Mouse (Mus musculus) left cerebral cortex, postnatal 10 days (tissue): ENCODE data around the gene Adgra1. TPM values are rescaled to one million over a fixed set of nuclear protein-coding genes. Genes with fewer than 3 reads are reported as not detected.

Experiments used
- DNase-seq, 2 experiments: peaks; one replicate each; pipeline ENCODE4 v3.0.0; 2021 to 2022; ENCODE audit warnings: low spot score in 2 of 2, mixed read lengths in 1 of 2; ENCODE audit errors: extremely low spot score in 1 of 2
- intact Hi-C: fragments of 180-260 bp; cut with DNase I; formaldehyde crosslinking; loops from one replicate; pipeline ENCODE4 v1.15.1; 2025
- total RNA-seq, 2 experiments: library from RNA; stranded (reverse); gene quantifications; 2 replicates each; pipeline ENCODE4 v1.2.3; 2021

Gene Adgra1
- total RNA-seq, 2 experiments from 2014 or later: 49.9 to 52.3 TPM

DNA sequence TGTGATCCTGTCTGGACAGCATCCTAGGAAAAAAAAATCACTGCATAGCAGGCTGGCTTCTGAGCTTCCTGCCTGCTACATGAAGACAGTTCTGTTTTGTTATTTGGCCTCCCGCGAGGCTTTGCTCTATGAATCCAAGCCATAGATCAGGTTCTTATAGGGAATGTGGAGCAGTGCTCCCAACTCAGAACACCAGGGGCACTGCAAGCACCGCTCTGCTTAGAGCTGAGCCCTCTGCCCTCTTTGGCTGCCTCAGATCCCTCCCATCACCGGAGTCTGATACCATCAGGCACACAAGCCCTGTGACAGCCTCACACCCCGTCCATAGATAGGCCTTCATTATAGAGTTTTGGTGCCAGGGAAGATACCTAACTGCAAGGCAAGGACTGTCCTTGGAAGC lies 9.2 kb downstream of the Adgra1 start:
- intact Hi-C loops: no loop called here
- DNase-seq: no peak

DNA sequence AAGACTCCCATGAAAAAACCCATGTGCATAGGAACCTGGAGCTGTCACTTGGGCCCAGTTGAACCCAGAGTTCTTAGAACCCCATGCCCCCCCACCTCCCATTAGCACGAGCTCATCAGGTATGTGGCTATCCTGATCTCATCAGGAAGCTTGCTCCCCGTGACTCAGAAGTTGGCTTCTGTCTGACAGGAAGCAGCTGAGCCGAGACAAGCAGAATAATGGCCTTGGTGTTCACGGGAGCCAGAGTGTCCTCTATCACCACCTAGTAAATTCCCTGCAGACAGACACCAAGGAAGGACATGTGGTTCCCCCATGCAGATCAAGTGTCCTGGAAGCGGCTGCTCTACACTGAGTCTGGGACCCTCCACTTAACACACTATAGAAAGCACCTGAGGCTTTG lies 9.8 kb downstream of the Adgra1 start:
- no peak for DNase-seq
- intact Hi-C loops: no loop called here

DNA sequence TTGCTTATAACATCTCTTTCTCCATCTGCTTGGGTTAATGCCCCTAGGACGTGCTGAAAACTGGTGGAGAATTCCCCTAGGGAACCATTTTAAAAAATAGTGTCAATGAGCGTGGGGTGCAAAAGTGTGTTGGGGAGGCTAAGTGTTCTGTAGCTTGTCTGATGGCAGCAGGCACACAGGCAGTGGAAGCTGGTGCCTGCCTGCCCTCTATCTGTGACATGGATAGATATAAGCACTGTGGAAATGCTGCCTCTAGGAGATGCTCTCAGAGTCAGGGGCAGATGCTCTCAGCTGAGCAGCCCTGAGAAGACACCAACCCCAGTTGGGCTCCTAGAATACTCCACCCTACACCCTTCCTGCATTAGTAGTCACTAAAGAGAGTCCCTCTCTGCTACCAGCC lies 11.1 kb downstream of the Adgra1 start:
- intact Hi-C loops: no loop called here
- DNase-seq: no peak

DNA sequence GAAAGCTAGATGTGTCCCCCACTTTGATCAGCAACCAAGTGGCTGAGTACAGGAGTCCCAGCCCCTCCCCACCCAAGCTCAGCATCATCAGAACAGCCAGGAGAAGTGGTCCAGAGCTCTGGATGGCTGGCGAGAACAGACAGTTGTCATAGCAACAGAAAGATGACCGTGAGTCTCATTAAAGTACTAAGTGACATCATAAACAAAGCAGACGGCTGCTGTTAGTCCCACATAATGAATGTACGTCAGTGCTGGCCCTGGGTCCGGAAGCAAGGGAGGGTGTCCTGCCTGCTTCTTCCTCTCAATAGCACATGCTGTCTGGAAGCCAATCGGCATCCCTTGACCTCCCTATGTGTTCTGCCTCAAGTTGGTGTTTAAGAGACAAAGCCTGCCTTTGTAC lies 16.2 kb downstream of the Adgra1 start:
- DNase-seq: no peak
- intact Hi-C loops: no loop called here

DNA sequence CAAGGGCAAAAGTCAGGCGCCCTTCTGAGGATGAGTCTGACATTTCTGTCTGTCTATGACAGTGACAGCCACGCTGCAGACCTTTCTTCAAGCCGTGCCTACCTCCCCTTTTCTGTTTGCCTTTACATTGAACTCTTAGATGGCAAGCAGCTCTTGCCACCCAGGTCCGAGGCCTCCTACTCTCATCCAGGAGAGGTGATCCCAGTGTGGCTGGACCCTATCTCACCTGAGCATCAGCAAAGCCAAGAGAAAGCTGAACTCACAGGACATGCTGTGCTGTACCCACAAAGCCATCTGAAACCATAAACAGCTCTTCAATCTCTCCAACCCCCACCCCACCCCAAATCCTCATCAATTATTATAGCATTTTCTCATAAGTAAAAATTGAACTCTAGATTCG lies 16.7 kb downstream of the Adgra1 start:
- no peak for DNase-seq
- intact Hi-C loops: no loop called here

DNA sequence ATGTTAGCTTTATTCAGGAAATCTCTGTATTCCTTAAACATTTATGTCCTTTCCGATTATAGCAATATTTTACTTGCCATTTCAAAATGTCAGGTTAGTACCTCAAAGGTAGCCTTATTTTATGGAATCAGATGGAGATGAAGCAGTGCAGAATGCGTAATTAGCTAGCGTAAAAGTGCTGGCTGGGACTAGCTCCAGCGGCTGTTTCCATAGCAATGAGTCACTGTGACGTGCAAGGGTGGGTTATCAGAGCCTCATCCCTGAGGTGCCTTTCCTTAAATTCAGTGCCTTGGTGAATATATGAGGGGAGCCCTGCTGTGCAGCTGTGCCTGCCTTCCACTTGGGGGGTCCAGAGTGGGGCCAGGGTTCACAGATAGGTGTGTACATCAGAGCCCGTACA lies 17.1 kb downstream of the Adgra1 start:
- intact Hi-C loops: no loop called here
- DNase-seq: peak in 1 of 2 experiments; percentile 74

DNA sequence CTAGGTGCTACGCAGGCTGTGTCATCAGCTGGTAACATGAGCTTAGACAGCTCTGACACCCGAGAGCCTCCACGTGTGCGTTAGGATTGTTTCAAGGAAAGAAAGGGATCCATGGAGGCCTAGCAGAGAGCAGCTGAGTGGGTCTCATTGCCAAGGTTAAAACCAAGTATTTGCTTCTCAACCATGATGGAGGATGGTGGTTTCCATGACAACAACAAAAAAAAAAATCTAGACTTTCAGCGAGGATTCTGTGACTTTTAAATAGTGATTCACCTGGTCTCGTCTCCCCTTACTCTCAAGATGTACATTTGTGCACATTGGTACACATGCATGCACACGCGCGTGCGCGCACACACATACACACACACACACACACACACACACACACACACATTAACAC lies 21.3 kb downstream of the Adgra1 start:
- no peak for DNase-seq
- intact Hi-C loops: no loop called here

DNA sequence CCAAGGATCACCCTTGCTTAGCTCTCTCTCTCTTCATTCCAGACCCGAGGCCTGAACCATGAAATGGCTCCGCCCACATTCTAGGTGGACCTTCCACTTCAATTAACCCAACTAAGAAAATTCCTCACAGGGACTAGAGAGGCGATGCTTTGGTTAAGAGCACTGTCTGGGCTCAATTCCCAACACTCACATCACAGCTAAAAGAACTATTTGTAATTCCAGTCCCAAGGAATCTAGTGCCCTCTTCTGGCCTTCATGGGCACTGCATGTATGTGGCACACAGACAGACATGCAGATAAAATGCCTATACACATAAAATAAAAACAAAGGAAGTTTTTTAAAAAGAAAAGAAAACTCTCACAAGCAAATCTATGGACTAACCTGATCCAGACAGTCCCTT lies 27.4 kb downstream of the Adgra1 start:
- DNase-seq: peak; percentile 66 to 70
- intact Hi-C loops: loop anchor here (5.0 kb wide), 2 partner anchors 159 to 214 kb away; no protein-coding TSS in a partner anchor

DNA sequence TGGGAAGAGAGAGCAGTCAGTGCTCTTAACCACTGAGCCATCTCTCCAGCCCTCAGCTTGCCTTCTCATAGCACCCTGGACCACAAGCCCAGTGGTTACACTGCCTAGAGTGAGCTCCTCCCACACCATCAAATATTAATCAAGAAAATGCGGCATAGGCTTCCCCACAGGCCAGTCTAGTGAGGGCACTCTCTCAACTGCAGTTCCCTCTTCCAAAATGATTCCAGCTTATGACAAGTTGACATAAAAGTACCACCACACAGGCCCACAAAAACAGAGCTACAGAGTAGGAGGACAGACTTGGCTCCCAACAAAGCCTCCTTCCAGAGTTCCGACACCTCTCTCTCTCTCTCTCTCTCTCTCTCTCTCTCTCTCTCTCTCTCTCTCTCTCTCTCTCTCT lies 29.1 kb downstream of the Adgra1 start:
- intact Hi-C loops: loop anchor here (5.0 kb wide), 2 partner anchors 161 to 216 kb away; no protein-coding TSS in a partner anchor
- no peak for DNase-seq

DNA sequence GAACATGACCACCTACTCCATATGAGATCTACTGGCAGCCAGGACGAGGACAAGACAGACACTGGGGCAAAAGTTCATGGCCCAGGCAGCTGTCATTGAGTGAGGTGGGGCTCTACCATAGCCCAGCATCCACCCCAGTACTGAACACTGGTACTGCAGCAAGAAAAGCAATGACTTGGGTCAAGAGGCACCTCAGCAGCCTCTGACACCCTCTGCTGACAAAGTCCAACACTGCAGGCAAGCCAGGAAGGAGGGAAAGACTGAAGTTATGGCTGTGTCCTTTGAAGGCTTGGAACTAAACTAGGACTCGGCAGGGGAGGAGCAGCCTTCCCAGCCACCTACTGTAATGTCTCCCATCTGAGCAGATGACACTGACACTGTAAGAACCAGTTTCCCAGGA lies 30.3 kb downstream of the Adgra1 start:
- peak in 1 of 2 experiments; percentile 30 for DNase-seq

DNA sequence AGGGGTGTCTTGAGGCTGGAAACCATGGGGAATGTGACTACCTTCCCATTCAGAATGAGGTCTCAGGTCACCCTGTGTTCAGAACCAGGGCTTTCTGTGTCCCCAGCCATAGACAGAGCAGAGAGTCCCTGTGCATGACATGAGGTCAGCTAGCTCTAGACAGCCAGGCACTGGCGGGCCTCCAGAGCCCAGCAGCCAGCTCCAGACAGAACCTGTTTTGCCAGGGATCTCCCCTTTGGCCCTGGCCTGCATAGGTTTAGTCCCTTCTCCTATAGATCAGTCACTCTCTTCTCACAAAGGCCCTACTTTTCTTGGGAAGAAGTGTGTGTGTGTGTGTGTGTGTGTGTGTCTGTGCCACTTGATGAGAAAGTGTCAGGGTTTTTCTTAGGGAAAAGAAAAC lies 30.9 kb downstream of the Adgra1 start:
- DNase-seq: peak in 1 of 2 experiments; percentile 10
- intact Hi-C loops: loop anchor here (5.0 kb wide), 2 partner anchors 163 to 218 kb away; no protein-coding TSS in a partner anchor

More for the DNA sequence above, 30.3 kb downstream of the Adgra1 start:
- intact Hi-C loops: loop anchor here (5.0 kb wide), 2 partner anchors 162 to 217 kb away; no protein-coding TSS in a partner anchor

DNA sequence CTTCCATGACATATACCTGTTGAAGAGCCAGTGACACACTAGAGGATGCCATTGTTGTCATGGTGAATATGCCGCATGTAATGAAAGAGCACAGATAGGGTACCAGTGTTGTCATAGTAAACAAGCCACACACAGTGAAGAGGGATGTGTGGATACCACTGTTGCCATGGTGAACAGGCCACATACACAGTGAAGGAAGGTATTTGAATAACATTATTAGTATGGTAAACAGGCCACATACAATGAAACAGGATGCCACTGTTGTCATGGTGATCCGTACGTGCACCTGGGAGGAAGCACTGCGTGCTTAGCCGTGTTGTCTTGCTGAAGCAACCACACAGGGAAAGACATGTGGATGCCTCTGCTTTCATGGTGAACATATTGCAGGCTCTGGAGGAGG lies 37.0 kb downstream of the Adgra1 start:
- DNase-seq: no peak
- intact Hi-C loops: no loop called here

DNA sequence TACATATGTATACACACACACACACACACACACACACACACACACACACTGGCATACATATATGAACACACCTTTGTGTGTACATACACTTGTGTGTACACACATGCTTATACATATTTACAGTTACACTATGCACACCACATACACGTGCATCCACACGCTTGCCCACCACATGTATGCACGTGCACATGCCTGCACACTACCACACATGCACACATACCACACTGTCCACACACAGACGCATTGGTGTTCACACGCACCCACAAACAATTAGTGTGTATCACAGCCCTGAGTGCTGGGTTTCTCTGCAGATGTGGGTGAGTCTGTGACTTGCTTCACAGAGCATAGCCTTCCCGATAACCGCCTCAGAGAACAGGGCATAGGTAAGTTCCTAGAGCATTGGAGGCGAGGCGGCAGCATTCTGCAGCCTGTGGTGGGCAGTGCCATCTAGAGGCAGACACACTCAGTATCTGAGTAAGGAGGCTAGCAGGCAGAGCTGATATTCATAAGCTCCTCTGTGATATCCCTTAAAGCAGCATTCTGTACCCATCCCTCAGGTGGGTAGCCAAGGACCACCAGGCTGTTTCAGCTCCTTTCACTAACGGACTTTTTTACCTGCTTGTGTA lies 43.3 kb downstream of the Adgra1 start:
- intact Hi-C loops: no loop called here

DNA sequence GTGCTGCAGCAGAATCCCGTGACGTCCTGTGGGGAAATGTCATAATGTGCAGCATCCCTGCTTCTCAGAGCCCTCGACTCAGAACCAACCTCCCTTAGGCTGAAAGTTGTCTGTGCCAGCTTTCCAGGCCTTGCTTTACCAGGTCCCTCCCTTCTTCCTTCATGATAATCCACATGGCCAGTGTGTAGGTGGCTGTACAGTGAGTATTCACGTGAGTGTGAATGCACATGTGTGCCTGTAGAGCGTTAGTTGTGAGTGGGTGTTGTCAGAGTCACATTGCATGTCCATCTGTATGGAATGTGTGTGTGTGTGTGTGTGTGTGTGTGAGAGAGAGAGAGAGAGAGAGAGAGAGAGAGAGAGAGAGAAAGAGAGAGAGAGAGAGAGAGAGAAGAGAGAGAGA lies 44.1 kb downstream of the Adgra1 start:
- intact Hi-C loops: no loop called here
- peak in 1 of 2 experiments; percentile 21 for DNase-seq

More for the DNA sequence above, 43.3 kb downstream of the Adgra1 start:
- peak; percentile 29 to 56 for DNase-seq

DNA sequence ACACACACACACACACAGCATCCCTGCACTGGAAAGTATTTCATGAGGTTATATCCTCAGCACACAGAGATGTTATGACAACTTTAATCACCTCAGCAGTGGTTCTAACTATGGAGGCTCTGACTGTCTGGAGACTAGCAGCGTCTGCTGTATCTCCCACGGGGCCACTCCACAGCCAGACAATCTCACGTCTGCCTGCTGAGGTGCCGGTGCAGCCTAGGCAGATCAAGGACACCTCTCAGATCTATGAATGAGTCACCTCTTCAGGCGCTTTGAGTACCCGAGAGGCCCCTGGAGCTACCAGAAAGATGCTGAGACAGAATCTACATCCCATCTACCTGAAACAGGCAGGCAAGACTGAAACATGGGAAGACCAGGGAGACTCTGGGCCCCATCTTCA lies 44.6 kb downstream of the Adgra1 start:
- intact Hi-C loops: no loop called here

DNA sequence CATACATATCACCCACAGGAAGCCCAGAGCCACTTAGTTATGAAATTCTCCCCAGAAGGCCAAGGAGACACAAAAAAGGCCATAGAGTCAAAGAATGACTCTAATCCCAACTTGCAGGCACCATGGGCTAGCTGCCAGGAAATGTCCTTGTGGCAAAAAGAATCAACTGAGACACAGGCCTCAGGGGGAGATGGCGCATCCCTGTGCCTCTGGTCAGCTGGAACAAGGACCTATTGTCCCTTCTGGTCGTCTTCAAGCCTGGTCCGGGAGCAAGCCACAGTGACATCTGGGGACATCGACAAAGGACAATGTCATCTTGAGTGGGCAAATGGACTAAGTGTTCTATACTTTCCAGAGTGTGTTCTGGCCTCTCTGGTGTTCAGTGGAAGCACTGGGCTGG lies 49.6 kb downstream of the Adgra1 start:
- intact Hi-C loops: no loop called here
- no peak for DNase-seq

More for the DNA sequence above, 44.6 kb downstream of the Adgra1 start:
- DNase-seq: peak in 1 of 2 experiments; percentile 12

DNA sequence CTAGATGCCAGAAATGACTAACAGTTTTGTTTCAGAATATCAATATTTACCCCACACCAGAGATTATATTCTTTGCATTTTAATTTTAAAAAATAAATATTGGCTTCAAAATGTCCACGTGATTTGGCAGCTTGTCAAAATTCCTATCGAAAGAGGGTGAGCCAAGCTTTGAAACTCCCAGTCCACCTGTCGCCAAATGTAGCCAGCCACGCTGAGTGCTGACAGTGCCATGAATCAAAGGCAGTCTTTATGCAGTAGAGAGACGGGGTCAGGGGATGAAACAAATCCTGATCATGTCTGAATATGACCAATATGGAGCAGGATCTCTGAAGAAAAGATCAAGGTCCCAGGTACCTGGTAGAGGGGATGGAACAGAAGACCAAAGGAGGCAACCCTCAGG lies 57.8 kb downstream of the Adgra1 start:
- intact Hi-C loops: no loop called here
- no peak for DNase-seq

DNA sequence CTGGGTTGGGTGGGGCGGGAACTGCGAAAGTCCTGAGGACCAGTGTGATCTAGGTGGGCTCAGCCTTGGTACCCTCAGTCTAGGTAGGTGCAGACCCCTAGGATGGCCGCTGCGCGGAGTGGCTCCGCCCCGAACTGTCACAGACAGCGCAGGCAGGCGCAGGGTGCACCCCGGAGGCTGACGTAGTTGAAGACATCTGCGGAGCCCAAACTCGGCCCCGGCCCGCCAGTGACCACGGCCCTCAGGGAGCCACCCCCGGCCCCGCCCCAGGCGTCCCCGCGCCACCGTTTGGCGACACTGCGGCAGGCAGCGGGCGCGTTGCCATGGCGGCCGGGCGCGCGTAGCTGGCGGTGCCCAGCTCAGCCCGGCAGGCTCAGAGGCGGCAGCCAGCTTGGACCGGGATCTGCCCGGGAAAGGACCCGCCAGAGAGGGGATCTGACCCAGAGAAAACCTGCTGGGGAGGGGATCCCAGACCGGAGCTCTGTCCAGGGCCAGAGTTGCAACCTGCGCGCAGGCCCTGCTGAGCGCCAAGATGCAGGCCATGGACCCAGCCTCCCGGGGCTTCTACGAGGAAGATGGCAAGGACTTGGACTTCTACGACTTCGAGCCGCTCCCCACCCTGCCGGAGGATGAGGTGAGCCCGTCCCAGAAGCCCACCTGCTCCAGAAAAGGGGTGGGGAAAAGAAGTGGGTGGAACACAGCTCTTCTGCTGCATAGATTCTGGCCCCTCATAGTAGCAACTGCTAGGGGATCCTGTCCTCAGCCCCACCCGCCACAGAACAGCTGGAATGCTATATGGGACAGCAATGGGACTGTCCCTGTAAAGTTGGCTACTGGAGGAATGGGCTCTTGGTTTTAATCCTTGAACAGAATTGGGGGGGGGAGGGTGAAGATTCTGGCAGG lies 60.9 kb downstream of the Adgra1 start, which contains the start of gene Kndc1:
Kndc1 (plus strand) TSS at position 42 of the 903 bp plus-strand sequence.
- peak; percentile 53 to 82 for DNase-seq
- intact Hi-C loops: no loop called here

DNA sequence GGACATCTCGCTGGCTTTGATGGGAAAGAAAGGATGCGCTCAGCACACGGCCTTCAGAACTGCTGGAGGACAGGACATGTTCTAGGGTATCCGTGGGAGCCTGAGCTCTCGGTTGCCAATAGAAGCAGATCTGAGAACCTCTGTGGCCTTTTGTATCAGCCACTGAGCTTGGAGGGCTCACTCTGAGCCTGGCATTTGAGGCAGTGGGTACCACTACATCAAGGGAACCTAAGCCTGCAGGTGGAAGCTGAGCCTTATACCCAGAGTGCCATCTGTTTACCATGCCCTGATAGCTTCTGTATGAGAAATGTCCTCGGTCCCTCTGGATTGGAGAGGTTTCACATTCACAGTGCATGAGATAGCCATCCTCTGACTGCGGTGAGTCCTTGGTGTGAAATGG lies 62.3 kb downstream of the Adgra1 start:
- no peak for DNase-seq
- intact Hi-C loops: no loop called here

DNA sequence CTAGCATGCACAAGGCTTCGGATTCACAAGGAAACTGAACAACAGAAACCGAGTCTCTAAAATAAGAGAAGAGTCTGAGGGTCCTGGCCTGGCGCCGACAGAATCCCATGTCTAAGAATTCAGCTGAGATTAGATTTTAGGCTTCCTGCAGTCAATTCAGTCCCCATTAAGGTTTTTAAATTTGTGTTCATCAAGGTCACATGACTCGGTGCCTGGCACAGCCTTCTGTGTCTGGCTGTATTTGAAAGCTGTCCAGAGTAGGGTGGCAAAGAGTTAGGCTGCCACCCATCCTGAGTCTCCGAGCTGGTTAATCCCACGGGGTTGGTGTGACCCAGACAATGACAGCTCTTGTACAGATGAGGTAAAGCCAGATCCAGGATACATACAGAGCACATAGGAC lies 62.8 kb downstream of the Adgra1 start:
- no peak for DNase-seq
- intact Hi-C loops: no loop called here
